Comparison of ENCODE assay signal across 23 mouse cellular contexts in the genomic region with DNA sequence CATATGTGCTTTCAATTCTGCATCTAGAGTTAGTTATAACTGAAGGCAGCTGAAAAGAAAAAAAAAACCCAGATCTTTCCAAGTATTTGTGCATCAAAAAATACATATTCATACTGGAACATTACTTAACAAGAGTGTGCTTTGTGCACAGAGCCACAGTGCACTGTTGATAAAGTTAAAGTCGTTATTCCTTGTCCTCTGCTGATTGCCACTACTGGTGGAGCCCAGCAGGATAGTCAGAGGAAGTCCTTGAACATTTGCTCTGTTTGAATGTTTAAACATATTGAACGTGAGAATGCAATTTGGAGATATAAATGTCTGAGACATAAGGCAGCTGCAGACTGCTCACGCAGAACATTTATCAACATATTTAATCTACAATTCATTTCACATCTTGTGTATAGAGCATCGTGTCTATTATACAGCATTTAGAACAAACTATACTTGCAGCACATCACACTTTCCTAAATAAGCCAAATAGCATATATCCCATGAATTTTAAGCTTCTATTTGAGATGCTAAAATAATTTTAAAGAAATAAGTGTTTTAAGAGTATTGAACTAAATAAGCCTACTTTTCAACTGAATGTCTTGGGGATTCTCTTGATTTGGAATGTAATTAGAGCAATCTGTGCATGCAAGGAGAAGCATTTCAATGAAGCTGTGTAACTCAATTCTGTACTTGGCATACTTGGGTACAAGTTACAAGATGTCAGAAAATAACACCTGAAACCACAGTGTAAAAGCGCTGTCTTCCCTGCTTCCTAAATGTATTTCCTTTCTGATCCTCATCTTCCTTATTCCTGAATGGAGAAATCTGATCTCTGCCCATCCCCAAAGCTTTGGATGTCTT. TPM values are rescaled to one million over a fixed set of nuclear protein-coding genes. Genes with fewer than 3 reads are reported as not detected.
DNase-seq lines count a peak whose midpoint lies in the region; ATAC-seq and TF ChIP-seq lines count a peak whose summit lies in the region.
"Had no signal": no experiment of that assay in that cellular context is flagged by ENCODE, and none has a peak within 500 bp of the region (broad histone marks: within the 10 kb centered on the region; RNA-seq: fewer than 3 reads in every experiment).

No protein-coding gene starts in this region.

- no peak overlapping the region for H3K4me3 ChIP-seq in forebrain, embryonic 15.5 days
- H3K4me3 ChIP-seq in forebrain, embryonic 11.5 days (ENCODE audit: low read depth, low read length): no peak overlapping the region
- no peak overlapping the region for H3K4me3 ChIP-seq in lung, embryonic 16.5 days (ENCODE audit: low read length)
- no peak overlapping the region for H3K4me3 ChIP-seq in lung, postnatal 0 days (ENCODE audit: low read depth, low read length)
- H3K4me3 ChIP-seq: embryonic facial prominence, embryonic 13.5 days; heart, embryonic 13.5 days; hindbrain, embryonic 13.5 days had no signal

- DNase-seq in forebrain, embryonic 11.5 days (ENCODE audit: low spot score): no peak
- DNase-seq in layer of hippocampus, adult 9-10 months (ENCODE audit: low spot score): peak; percentile 2
- no peak for DNase-seq in layer of hippocampus, postnatal 25 days (ENCODE audit: extremely low spot score in 1 of 2, low spot score in 1 of 2)
- DNase-seq in lung, postnatal 0 days (ENCODE audit: low spot score): no peak
- DNase-seq in embryo, embryonic 10.5 days (ENCODE audit: low spot score): no peak
- DNase-seq: adrenal gland, postnatal 14 days; cerebellum, adult 11 months; cerebellum, adult 8-10 months; cerebellum, postnatal 14 days; gastrocnemius, postnatal 36 days; heart, adult 11 months; heart, postnatal 4 days; kidney, adult 11 months had no signal

- TF ChIP-seq CTCF in lung, postnatal 0 days (IDR thresholded peaks at IDR 0.05): no peak

- H3K36me3 ChIP-seq in forebrain, embryonic 15.5 days: no peaks in the 10 kb centered on the region
- H3K36me3 ChIP-seq in forebrain, embryonic 11.5 days (ENCODE audit: control insufficient read depth, insufficient read depth, low read length): no peaks in the 10 kb centered on the region
- H3K36me3 ChIP-seq in lung, embryonic 16.5 days (ENCODE audit: control insufficient read depth, insufficient read depth, low read length): no peaks in the 10 kb centered on the region
- no peaks in the 10 kb centered on the region for H3K36me3 ChIP-seq in lung, postnatal 0 days (ENCODE audit: insufficient read depth, low read length)
- H3K36me3 ChIP-seq: embryonic facial prominence, embryonic 13.5 days; heart, embryonic 13.5 days; hindbrain, embryonic 13.5 days had no signal

- TF ChIP-seq EP300 in lung, postnatal 0 days (IDR thresholded peaks at IDR 0.05): no peak

- no peaks in the 10 kb centered on the region for H3K27me3 ChIP-seq in forebrain, embryonic 15.5 days
- H3K27me3 ChIP-seq in forebrain, embryonic 11.5 days (ENCODE audit: control insufficient read depth, insufficient read depth, low read length): no peaks in the 10 kb centered on the region
- H3K27me3 ChIP-seq in lung, embryonic 16.5 days (ENCODE audit: control insufficient read depth, insufficient read depth, low read depth, low read length): no peaks in the 10 kb centered on the region
- no peaks in the 10 kb centered on the region for H3K27me3 ChIP-seq in lung, postnatal 0 days (replicated peaks; ENCODE audit: insufficient read depth, low read length)
- H3K27me3 ChIP-seq: CH12.LX; embryonic facial prominence, embryonic 13.5 days; heart, embryonic 13.5 days; hindbrain, embryonic 13.5 days; Patski had no signal

- 0 out of 2 replicates have a peak overlapping the region, but pooled peaks have one; percentile 23 for H3K27ac ChIP-seq in forebrain, embryonic 15.5 days (replicated peaks)
- H3K27ac ChIP-seq in forebrain, embryonic 11.5 days (ENCODE audit: low read depth, low read length): no peak overlapping the region
- H3K27ac ChIP-seq in lung, embryonic 16.5 days (ENCODE audit: low read length): no peak overlapping the region
- H3K27ac ChIP-seq in lung, postnatal 0 days (ENCODE audit: low read length): no peak overlapping the region
- H3K27ac ChIP-seq: embryonic facial prominence, embryonic 13.5 days; heart, embryonic 13.5 days; hindbrain, embryonic 13.5 days; hindbrain, postnatal 0 days had no signal

- no peak overlapping the region for H3K9ac ChIP-seq in forebrain, embryonic 15.5 days (replicated peaks)
- H3K9ac ChIP-seq in forebrain, embryonic 11.5 days (ENCODE audit: low read length): no peak overlapping the region
- no peak overlapping the region for H3K9ac ChIP-seq in lung, embryonic 16.5 days (ENCODE audit: low read length)
- H3K9ac ChIP-seq in lung, postnatal 0 days (replicated peaks; ENCODE audit: low read depth): no peak overlapping the region
- H3K9ac ChIP-seq: embryonic facial prominence, embryonic 13.5 days; heart, embryonic 13.5 days; hindbrain, embryonic 13.5 days had no signal

- no peaks in the 10 kb centered on the region for H3K4me1 ChIP-seq in forebrain, embryonic 15.5 days
- H3K4me1 ChIP-seq in forebrain, embryonic 11.5 days (replicated peaks; ENCODE audit: control insufficient read depth, insufficient read depth, low read length): no peaks in the 10 kb centered on the region
- no peaks in the 10 kb centered on the region for H3K4me1 ChIP-seq in lung, embryonic 16.5 days (replicated peaks; ENCODE audit: control insufficient read depth, insufficient read depth, low read length)
- no peaks in the 10 kb centered on the region for H3K4me1 ChIP-seq in lung, postnatal 0 days (ENCODE audit: insufficient read depth, low read depth, low read length)
- H3K4me1 ChIP-seq: embryonic facial prominence, embryonic 13.5 days; heart, embryonic 13.5 days; hindbrain, embryonic 13.5 days had no signal

- no peak overlapping the region for H3K4me2 ChIP-seq in forebrain, embryonic 15.5 days (replicated peaks)
- H3K4me2 ChIP-seq in forebrain, embryonic 11.5 days (ENCODE audit: low read depth, low read length, severe bottlenecking): no peak overlapping the region
- H3K4me2 ChIP-seq in lung, embryonic 16.5 days (ENCODE audit: low read depth, low read length): no peak overlapping the region
- no peak overlapping the region for H3K4me2 ChIP-seq in lung, postnatal 0 days (replicated peaks; ENCODE audit: low read depth, low read length)
- H3K4me2 ChIP-seq: embryonic facial prominence, embryonic 13.5 days; heart, embryonic 13.5 days; hindbrain, embryonic 13.5 days had no signal

- no peaks in the 10 kb centered on the region for H3K9me3 ChIP-seq in forebrain, embryonic 15.5 days
- no peaks in the 10 kb centered on the region for H3K9me3 ChIP-seq in forebrain, embryonic 11.5 days (ENCODE audit: control insufficient read depth, low read length)
- H3K9me3 ChIP-seq in lung, embryonic 16.5 days (ENCODE audit: control insufficient read depth, low read length): no peaks in the 10 kb centered on the region
- H3K9me3 ChIP-seq in lung, postnatal 0 days (ENCODE audit: low read length): no peaks in the 10 kb centered on the region
- H3K9me3 ChIP-seq: embryonic facial prominence, embryonic 13.5 days; heart, embryonic 13.5 days; hindbrain, embryonic 13.5 days had no signal

- 69% methylated on average over 5 of the region's 5 CpGs for WGBS in forebrain, embryonic 15.5 days
- 83% methylated on average over 5 of the region's 5 CpGs for WGBS in forebrain, embryonic 11.5 days
- WGBS in lung, embryonic 16.5 days: 36% methylated on average over 5 of the region's 5 CpGs
- 44% methylated on average over 5 of the region's 5 CpGs for WGBS in lung, postnatal 0 days

- no peak for ATAC-seq in forebrain, embryonic 15.5 days (replicated peaks)
- no peak for ATAC-seq in forebrain, embryonic 11.5 days (replicated peaks; ENCODE audit: low FRiP score)
- peak; percentile 36; the same call in 1 of the 2 replicates for ATAC-seq in lung, embryonic 16.5 days (ENCODE audit: low read depth)
- ATAC-seq in lung, postnatal 0 days: no peak
- ATAC-seq: activated CD4-positive, CD25-positive, alpha-beta regulatory T cell, adult 4 months; hindbrain, postnatal 0 days; Patski had no signal

RNA-seq across cellular contexts. Expression of gene Sema3a, which starts 32.8 kb away (rescaled TPM):
- polyA plus RNA-seq in forebrain, embryonic 15.5 days (2015; fragmentation: Nextera tagmentation; extraction: Ambion mirVana): 17.8 and 19.1 TPM in 2 replicates
- 19.4 and 20.3 TPM in 2 replicates for polyA plus RNA-seq in forebrain, embryonic 11.5 days (2014; fragmentation: Nextera tagmentation; extraction: Ambion mirVana)
- total RNA-seq in layer of hippocampus, postnatal 25 days (2021): 1 to 10 TPM; 2.3 TPM
- polyA plus RNA-seq in lung, embryonic 16.5 days (2015; fragmentation: Nextera tagmentation; extraction: Ambion mirVana): 30.8 and 33.8 TPM in 2 replicates
- polyA plus RNA-seq in lung, postnatal 0 days (2015; fragmentation: Nextera tagmentation; extraction: Ambion mirVana): 24.7 and 39.4 TPM in 2 replicates
- total RNA-seq: CH12.LX; common myeloid progenitor, adult 5-6 weeks had no signal
- polyA plus RNA-seq: activated CD4-positive, CD25-positive, alpha-beta regulatory T cell, adult 4 months had no signal
